Mouse (Mus musculus) erythroblast, adult 5-6 weeks (primary cell): ENCODE results near the gene Gtpbp1. TPM values are rescaled to one million over a fixed set of nuclear protein-coding genes. Genes with fewer than 3 reads are reported as not detected.

Source experiments
- ATAC-seq: replicated peaks from 2 replicates; pipeline ENCODE4 v1.8.0; 2016; ENCODE audit warnings: moderate number of reproducible peaks, mild to moderate bottlenecking, moderate TSS enrichment, inconsistent platforms; ENCODE audit not compliant: poor library complexity, low FRiP score, severe bottlenecking
- total RNA-seq, 2 experiments: library from RNA; stranded (forward) in 1 of 2; stranded (reverse) in 1 of 2; fragments of 150-400 nt in 1 of 2; fragments of 200-764, 138-1000 nt in 1 of 2; gene quantifications; 2 replicates each; pipeline versions ENCODE4 v1.2.3 to v1.2.4; 2015 to 2017; ENCODE audit warnings: low replicate concordance in 2 of 2

Gene Gtpbp1
- total RNA-seq, 2 experiments from 2014 or later: 23.6 to 35.2 TPM

- no peak for ATAC-seq
Measured at GRCm38 (mm10) chr15:79768302-79768701, 77.7 kb downstream of the Gtpbp1 start.

GRCm38 (mm10) chr15:79770629-79771240, 80.1 kb downstream of the Gtpbp1 start:
- no peak for ATAC-seq

Other genes starting within 250 kb of the Gtpbp1 start
- gene Csnk1e, start 235.3 kb upstream of the Gtpbp1 start, total RNA-seq (2015; ENCODE audit: low replicate concordance): 13.2 and 14.6 TPM in 2 replicates
- gene Csnk1e, start 235.3 kb upstream of the Gtpbp1 start, total RNA-seq (2017; ENCODE audit: low replicate concordance): 3.9 and 16.3 TPM in 2 replicates
- gene Kcnj4, start 185.6 kb upstream of the Gtpbp1 start, total RNA-seq (2015; ENCODE audit: low replicate concordance): not detected in 2 replicates
- gene Kcnj4, start 185.6 kb upstream of the Gtpbp1 start, total RNA-seq (2017; ENCODE audit: low replicate concordance): not detected in 2 replicates
- gene Kdelr3, start 174.4 kb upstream of the Gtpbp1 start, total RNA-seq (2015; ENCODE audit: low replicate concordance): not detected in 2 replicates
- not detected in 2 replicates for gene Kdelr3, start 174.4 kb upstream of the Gtpbp1 start, total RNA-seq (2017; ENCODE audit: low replicate concordance)
- 58.0 and 58.7 TPM in 2 replicates for gene Ddx17, start 144.1 kb upstream of the Gtpbp1 start, total RNA-seq (2015; ENCODE audit: low replicate concordance)
- gene Ddx17, start 144.1 kb upstream of the Gtpbp1 start, total RNA-seq (2017; ENCODE audit: low replicate concordance): 96.5 and 123 TPM in 2 replicates
- gene Dmc1, start 85.7 kb upstream of the Gtpbp1 start, total RNA-seq (2015; ENCODE audit: low replicate concordance): 0.42 and 6.7 TPM in 2 replicates
- gene Dmc1, start 85.7 kb upstream of the Gtpbp1 start, total RNA-seq (2017; ENCODE audit: low replicate concordance): 2.0 TPM in 2 replicates
- 3.3 and 3.5 TPM in 2 replicates for gene Fam227a, start 31.9 kb upstream of the Gtpbp1 start, total RNA-seq (2015; ENCODE audit: low replicate concordance)
- 0.70 and 5.0 TPM in 2 replicates for gene Fam227a, start 31.9 kb upstream of the Gtpbp1 start, total RNA-seq (2017; ENCODE audit: low replicate concordance)
- gene Cby1, start 31.6 kb upstream of the Gtpbp1 start, total RNA-seq (2015; ENCODE audit: low replicate concordance): 0.77 and 4.4 TPM in 2 replicates
- gene Cby1, start 31.6 kb upstream of the Gtpbp1 start, total RNA-seq (2017; ENCODE audit: low replicate concordance): 5.3 and 16.6 TPM in 2 replicates
- 40.9 and 49.3 TPM in 2 replicates for gene Tomm22, start 20.0 kb upstream of the Gtpbp1 start, total RNA-seq (2015; ENCODE audit: low replicate concordance)
- 26.8 and 57.8 TPM in 2 replicates for gene Tomm22, start 20.0 kb upstream of the Gtpbp1 start, total RNA-seq (2017; ENCODE audit: low replicate concordance)
- 6.0 and 6.7 TPM in 2 replicates for gene Josd1, start 2.9 kb upstream of the Gtpbp1 start, total RNA-seq (2015; ENCODE audit: low replicate concordance)
- gene Josd1, start 2.9 kb upstream of the Gtpbp1 start, total RNA-seq (2017; ENCODE audit: low replicate concordance): 9.1 and 9.2 TPM in 2 replicates
- 23.4 and 26.5 TPM in 2 replicates for gene Sun2, start 51.7 kb downstream of the Gtpbp1 start, total RNA-seq (2015; ENCODE audit: low replicate concordance)
- 44.7 and 48.8 TPM in 2 replicates for gene Sun2, start 51.7 kb downstream of the Gtpbp1 start, total RNA-seq (2017; ENCODE audit: low replicate concordance)
- gene Dnal4, start 87.0 kb downstream of the Gtpbp1 start, total RNA-seq (2015; ENCODE audit: low replicate concordance): 4.2 TPM in 1 of 2 replicates, not detected in the other
- 0.68 and 1.7 TPM in 2 replicates for gene Dnal4, start 87.0 kb downstream of the Gtpbp1 start, total RNA-seq (2017; ENCODE audit: low replicate concordance)
- gene Nptxr, start 113.9 kb downstream of the Gtpbp1 start, total RNA-seq (2015; ENCODE audit: low replicate concordance): 0.19 TPM in 1 of 2 replicates, not detected in the other
- gene Nptxr, start 113.9 kb downstream of the Gtpbp1 start, total RNA-seq (2017; ENCODE audit: low replicate concordance): 0.17 TPM in 1 of 2 replicates, not detected in the other
- not detected in 2 replicates for gene Npcd, start 143.4 kb downstream of the Gtpbp1 start, total RNA-seq (2015; ENCODE audit: low replicate concordance)
- gene Npcd, start 143.4 kb downstream of the Gtpbp1 start, total RNA-seq (2017; ENCODE audit: low replicate concordance): 0.34 TPM in 1 of 2 replicates, not detected in the other
- gene Cbx6, start 143.8 kb downstream of the Gtpbp1 start, total RNA-seq (2015; ENCODE audit: low replicate concordance): 2.7 and 4.0 TPM in 2 replicates
- 6.6 and 8.1 TPM in 2 replicates for gene Cbx6, start 143.8 kb downstream of the Gtpbp1 start, total RNA-seq (2017; ENCODE audit: low replicate concordance)
- 79.8 and 80.1 TPM in 2 replicates for gene Apobec3, start 200.8 kb downstream of the Gtpbp1 start, total RNA-seq (2015; ENCODE audit: low replicate concordance)
- 73.5 and 75.2 TPM in 2 replicates for gene Apobec3, start 200.8 kb downstream of the Gtpbp1 start, total RNA-seq (2017; ENCODE audit: low replicate concordance)